Mouse (Mus musculus): Measurements from ENCODE around the gene Cdc42bpb. TPM values are rescaled to one million over a fixed set of nuclear protein-coding genes. Genes with fewer than 3 reads are reported as not detected.

Gene Cdc42bpb
- total RNA-seq, 2 experiments from 2014 or later = 112 to 153 TPM

DNA sequence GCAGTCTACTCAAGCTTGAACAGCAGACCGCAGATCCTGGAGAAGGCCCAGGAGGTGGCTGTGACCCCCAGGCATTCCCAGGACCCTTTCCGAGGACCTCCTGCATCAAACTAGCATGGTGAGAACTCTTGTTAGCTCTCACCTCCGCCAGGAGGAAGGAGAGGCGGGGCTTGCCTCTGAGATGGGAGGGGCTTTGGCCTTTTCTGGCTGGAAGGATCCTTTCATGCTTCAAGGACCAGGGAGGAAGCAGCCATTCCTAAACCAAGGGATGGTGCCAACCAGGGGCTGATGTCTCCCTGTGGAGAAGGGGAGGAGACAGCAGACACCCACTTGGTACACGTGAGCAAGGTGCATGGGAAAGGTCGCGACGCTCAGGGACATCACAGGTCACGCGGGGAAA lies 93.0 kb downstream of the Cdc42bpb start:
- no peak for DNase-seq

DNA sequence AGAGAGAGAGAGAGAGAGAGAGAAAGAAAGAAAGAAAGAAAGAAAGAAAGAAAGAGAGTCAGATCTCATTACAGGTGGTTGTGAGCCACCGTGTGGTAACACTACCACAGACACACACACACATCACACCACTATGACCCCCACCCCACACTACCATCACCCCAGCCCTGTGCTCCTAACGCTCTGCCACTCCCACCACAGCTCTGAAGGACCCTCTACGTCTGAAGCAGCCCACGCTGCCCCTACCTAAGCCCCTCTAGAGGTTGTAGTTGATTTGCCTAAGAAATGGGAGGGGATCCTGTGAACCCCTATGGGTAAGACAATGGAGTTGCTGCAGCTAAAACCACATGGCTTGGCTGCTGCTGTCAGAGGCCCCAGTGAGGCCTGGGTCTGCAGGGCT lies 93.9 kb downstream of the Cdc42bpb start:
- DNase-seq = no peak

DNA sequence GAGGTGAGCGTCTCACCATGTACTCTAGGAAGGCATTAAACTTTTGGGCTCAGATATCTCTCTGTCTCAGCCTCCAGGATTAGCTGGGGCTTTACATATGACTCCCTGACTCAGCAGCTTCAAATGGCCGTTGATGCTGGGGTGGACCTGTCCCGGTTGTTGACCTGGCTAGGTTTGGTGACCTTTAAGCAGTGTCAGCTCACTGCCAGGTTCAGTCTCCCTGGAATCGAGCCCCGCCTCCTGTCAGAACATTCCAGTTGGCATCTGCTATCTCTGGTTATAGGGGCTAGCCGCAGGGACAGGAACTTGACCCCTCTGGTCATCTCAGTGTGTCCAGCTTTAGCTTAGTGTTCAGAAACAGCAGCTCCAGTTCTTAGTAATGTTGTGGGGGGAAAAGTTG lies 101.1 kb downstream of the Cdc42bpb start:
- no peak for DNase-seq

DNA sequence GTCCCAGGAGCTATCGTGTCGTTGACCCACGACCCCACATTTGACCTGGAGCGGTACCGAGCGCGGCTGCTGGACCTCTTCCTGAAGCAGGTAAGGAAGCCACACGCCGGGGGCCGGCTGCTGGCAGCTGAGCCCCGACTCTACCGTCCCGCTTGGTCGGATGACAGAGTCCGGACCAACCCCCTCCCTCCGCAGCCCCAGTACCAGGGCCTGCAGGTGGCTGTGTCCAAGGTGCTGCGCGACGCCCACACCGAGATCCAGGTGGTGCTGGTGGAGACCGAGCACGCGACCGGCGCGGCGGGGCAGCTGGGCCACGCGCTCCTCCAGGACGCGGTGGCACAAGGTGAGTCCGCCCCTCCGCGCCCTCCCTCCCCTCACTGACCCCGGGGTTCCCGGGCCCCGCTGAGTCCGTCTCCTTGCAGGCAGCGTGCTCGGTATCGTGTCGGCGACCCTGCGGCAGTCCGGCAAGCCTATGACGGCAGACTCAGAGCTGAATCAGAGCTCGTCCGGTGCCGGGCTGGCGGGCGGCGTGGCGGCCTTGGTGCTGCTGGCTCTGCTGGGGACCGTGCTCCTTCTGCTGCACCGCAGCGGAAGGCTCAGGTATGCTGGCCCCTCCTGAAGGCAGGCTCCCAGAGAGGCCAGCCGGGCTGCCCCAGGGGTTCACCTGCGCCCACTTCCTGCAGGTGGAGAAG lies 102.2 kb downstream of the Cdc42bpb start:
- peak; percentile 84 to 85 for DNase-seq

DNA sequence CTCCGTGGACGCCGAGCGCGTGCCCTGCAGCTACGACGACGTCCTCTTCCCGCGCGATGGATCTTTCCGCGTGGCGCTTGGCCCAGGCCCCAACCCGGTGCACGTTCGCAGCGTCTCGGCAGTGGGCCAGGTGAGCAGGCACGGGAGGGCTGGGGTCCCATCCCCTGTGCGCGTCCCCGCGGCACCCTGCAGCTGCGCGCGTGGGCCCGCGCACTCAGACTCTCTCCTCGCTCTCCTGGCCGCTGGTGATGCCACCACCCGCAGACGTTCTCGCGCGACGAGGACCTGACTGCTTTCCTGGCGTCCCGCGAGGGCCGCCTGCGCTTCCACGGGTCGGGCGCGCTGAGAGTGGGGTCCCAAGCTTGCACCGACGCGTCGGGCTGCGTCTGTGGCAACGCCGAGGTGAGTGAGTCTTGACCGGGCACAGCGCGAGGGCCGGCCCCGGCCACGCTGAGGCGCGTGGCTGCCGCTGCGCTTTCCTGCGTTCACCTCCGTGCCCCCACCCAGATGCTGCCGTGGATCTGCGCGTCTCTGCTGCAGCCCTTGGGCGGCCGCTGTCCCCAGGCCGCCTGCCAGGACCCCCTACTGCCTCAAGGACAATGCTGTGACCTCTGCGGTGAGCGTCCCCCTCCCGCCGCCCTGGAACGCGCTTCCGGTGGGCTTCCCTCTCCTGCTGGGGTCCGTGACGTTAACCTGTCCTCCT lies 102.9 kb downstream of the Cdc42bpb start:
- DNase-seq = no peak

DNA sequence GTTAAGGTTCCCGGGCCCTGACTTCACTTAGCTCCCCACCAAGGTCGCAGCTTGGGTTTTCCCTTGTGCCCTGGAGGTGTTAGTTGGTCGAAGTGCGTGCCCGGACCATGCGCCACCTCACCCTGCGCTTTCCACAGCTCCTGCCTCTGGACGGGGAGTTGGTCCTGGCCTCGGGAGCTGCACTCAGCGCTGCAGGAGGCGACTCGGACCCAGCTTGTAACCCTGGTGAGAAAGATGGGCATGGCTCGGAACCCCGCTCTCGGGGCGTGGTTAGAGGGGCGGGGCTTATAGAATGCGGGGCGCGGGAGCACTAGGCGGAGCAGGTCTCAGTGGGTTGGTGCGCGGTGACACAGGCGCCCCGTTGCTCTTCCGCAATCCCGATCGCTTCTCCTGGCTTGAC lies 103.5 kb downstream of the Cdc42bpb start:
- DNase-seq = no peak

DNA sequence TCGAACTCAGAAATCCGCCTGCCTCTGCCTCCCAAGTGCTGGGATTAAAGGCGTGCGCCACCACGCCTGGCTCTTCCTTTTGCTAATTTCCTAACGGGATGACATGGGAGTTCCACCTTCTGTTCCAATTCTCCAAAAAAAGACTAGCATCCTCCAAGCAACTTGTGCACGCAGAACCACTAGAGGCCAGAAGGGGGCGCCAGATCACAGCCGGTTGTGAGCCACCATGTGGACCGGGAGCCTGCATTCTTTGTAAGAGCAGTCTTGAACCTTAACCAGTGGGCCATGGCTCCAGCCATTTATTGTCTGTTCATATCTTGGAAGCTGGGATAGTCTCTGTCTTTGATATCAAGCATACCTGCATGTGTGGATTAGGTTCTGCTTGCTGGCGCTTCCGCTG lies 105.1 kb downstream of the Cdc42bpb start:
- peak; percentile 87 for DNase-seq

DNA sequence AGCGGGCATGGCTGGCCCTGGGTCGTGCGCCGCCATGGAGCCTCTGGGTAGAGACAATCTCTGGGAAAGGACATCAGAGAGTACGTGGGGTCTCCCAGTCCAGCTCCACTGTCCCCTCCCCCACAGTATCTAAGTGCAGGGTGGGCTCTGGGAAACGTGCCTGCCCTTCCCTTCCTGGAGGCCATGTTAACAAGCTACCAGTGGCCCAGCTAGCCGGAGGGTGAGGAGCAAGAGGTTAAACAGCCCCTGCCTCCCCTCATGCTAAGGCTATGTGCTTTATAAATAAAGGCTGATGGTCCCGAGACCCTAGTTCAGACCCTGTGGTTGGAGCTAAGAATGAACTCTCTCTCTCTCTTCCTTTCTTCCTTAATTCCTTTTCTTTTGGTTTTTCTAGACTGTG lies 105.6 kb downstream of the Cdc42bpb start:
- no peak for DNase-seq

DNA sequence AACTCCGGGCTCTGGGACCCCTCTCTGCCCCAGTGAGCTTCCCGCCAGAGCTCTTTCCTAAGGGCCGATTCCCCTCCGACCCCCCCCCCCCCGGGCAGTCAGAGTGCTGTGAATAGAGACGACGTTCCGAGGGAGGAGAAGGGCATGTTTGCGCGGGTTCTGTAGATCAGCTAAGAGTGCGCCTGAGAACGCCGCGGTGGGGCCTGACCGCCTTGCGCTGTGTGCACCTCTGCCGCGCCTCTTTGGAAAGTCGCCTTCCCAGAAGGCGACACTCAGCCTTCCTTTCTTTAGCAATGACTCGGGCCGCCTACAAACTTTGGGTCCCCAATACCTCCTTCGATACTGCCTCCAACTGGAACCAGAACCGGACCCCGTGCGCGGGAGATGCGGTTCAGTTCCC lies 106.1 kb downstream of the Cdc42bpb start:
- DNase-seq = no peak

DNA sequence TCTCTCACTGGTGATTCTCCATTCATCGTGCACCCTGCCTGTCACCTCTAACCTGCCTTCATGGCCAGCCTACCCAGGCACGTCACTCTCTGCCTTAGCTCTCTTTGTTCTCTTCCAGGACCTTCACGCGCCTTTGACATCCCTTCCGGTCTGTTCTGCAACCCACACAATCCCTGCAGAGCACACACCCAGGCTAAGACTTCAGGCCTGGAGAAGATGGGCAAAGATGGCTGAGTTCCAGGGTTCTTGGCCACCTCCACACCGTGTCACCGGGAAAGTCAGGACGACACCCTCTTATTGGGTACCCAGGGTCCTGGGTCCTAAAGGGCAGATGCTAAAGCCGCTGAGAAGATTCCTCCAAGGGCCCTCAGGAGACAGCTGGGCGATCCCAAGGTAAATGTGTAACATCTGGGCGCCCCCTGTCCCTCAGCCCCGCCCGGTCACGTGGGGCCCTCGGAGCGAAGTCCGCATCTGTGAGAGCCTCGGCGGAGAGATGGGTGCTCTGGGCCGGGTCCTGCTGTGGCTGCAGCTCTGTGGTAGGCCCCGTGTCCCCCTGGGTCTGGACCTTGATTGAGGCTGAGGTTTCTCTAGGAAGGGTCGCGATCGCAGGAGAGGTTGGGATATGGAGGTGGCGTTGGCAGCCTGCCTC lies 106.8 kb downstream of the Cdc42bpb start, which contains the start of gene Amn:
TSS of gene Amn (plus strand) at position 467 of the 649 bp plus-strand sequence.
- no peak for DNase-seq

DNA sequence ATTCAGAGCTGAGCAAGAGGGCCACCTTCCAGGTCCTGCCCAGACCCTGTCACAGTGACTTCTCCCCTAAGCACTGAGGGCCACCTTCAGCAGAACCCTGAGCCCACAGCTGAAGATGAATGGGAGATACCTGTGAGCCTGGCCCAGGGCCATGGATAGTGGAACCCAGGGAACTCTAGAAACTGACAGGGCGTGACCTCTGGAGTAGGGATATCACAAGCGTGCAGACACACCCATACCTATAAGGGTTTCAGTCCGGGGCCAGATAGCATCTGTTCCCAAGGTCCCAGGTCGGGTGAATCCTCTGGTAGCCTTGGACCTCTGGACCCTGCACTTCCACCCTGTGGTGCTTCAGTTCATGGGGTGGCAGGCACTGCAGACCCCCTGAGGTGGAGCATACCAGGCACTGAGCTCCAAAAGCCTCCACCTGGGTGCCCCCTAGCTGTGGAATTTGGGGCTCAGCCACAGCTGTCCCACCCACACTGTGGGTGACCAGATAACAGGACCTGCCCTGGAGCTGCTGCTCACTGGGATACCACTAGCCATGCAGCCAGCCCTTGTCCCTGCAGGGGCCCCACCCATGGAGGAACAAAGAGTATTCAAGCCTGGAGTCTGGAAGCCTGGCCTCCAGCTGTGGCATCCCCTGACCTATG lies 109.7 kb downstream of the Cdc42bpb start:
- no peak for DNase-seq

DNA sequence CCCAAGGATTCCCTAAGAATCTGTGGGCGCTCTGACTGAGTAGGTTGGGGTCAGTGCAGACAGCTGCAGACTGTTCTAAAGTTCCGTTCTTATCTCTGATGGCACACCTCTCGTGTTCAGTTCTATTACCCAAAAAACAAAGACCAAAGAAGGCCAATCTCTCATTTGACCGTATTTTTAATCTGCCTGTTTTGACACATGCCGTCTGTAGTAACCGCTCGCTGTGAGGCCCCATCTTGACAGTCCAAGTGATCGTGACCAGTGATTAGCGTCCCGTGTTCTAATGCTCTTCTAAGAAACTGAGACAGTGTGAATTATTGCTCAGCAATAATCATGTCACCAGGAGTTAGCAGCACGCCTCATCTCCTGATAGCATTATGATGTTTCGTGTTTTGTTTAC lies 110.9 kb downstream of the Cdc42bpb start:
- DNase-seq = no peak

DNA sequence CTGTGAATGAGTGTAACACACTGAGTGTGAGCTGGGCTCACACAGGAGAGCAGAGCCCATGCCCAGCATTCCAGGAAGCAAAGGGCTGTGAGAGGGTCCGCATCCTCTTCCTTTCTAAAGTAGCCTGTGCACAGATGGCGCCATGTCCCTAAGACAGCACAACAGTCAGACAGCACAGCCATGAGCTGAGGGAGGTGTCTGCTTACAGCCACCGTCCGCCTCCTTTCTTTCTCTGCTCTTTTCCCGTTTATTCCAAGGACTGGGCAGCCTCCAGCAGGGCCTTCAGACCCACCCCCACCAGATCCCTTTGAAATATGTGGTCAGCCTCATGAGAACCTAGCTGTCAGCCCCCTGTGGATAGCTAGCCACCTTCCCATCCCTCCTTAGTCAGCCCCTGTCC lies 112.3 kb downstream of the Cdc42bpb start:
- no peak for DNase-seq

DNA sequence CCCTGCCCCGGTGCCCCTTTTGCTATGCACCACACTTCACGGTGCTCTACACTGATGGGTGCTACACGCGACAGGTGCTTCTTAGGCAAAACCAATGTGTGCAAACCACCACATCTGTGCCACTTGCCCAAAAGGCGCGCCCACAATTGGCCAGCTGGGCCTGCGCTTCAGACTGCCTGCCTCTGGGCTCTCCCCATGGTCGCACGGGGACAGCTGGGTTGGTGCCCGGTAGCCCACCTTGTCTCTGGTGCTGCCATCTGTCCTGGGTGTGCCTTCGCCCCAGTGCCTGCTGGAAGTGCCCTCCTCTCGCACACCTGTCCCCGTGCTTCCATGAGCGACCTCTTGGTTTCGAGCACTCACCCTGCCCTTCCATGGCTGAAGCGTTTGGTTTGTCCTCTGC lies 113.9 kb downstream of the Cdc42bpb start:
- DNase-seq = no peak

DNA sequence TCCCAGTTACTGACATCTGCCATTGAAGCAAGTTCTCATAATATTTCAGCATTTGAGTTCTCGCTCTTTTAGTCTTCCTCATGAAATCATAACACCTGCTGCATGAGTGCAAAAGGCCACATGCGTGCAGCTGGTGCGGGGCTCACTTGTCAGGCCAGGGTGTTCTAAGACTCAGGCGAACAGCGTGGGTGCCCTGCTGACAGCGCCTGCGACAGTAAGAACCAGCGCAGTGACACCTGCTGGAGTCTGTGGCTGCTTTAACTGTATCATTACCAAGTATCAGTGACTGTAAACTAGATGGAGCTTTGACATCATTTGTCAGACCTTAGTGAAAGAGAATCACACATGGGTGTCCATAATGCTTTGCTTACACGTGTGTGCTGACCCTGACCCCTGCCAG lies 126.3 kb downstream of the Cdc42bpb start:
- DNase-seq = no peak

DNA sequence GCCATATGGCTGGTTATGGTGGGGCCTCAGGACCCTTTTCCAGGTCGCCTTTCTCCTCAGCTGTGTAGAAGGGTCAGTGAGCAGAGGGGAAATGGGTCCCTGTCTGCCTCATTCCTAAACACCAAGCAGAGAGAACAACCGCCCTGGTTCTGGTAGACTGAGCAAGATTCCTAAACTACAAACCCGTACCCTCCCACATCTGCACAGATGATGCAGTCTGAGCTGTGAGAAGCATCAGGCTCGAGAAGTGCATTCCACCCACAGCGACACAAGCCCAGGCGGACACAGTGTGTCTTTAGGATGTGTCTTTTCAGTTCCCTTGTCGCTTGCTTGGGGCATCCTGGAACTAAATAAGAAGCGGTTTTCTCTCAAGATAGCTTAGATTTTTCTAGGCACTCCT lies 127.4 kb downstream of the Cdc42bpb start:
- no peak for DNase-seq

DNA sequence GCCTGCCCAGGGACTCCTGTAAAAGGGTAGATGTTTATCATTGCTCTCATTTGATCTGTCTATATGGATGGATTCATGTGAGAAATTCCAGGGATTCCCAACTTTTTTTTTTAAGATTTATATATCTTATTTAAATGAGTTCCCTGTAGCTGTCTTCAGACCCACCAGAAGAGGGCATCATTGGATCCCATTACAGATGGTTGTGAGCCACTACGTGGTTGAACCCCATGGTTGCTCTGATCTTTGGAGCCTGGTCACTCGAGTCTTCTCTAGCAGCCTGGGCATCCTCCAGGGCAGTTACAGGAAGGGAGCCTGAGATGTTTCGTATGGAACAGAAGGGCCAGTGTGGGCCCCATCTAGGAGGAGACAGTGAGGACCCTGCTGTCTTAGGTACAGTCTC lies 128.4 kb downstream of the Cdc42bpb start:
- no peak for DNase-seq

DNA sequence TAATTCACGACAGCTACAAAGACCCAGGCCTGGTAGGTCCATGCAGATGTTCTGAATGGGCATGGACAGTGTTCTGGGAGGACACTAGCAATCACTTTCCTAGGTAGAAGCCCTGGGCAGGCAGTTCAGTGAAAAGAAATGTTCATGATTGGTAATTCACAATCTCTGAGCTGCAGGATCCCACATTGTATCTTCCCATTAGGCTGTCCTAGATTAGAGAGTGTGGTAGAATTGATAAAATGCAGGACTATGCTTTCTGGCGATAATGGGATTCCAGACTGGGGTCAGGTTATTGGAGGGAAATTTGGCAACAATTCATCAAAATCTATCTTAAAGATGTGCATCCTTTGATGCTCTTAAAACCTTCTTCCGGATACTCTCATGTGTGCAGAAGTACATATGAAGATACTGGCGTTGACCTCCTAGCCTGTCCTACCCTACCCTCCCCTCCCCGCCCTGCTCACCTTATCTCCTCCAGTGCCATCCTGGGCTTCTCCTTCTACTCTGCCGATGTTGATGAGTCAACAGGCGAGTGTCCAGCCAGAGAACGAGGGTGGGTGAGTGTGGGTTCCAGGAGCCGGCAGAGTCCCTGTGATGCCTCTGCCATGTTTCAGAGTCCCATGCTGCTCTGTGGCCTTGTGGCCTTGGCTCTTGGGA lies 130.6 kb downstream of the Cdc42bpb start:
- no peak for DNase-seq

DNA sequence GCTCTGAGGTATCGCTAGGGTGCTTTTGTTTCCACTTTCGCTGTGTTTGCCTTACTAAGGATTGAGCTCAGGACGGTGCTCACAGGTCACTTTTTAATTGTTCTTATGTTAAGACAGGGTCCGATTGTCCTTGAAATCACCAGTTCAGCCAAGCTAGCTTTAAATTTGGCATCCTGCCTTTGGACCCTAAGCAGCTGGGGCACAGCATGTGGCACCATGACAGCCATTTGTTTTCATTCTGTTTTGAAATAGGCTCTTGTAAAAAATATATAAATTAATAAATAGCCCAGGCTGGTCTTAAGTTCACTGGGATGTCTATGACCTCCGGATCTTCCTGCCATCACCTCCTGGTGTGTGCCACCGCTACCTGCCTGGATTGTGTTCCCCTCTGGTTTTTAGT lies 132.4 kb downstream of the Cdc42bpb start:
- no peak for DNase-seq

DNA sequence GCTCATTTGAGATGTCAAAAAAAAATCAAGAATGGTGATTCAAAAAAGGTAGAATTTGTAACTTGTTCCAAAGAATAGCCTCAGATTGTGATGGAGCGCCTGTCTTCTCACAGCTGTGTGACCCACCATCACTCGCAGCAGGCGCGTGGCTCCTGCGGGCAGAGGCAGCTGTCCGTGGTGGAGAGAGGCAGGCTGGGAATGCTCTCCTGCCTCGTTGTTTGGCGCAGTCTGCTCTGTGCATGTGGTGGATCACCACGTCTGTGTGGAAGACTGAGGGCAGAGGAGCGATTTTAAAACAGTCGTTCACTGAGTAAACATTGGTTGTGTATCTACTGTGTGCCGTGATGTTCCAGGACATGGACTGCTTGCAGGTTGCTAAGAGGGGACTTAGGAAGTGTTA lies 133.8 kb downstream of the Cdc42bpb start:
- DNase-seq = no peak
